ENCODE assay signal across 21 mouse cellular contexts in the genomic region with DNA sequence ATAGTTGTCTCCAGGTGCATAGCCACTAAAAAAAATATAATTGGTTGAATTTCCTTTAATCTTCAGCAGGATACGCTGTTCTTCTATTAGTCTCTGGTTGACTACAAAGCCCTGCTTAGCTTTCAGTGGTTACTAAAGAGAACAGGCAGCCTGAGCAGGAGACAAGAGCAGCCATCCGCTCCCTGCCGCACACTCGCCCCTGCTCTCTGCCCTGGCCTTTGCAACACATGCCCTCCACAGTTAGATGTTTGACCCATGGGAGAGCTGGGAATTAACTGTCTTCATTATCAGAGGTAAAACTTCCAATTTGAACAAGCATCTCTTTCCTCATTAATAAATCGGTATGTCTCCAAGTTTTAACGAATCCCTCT.
A peak's percentile ranks its signal among the peaks of the same experiment; 100 is the strongest.
DNase-seq lines count a peak whose midpoint lies in the region; ATAC-seq and TF ChIP-seq lines count a peak whose summit lies in the region.
"Had no signal": no experiment of that assay in that cellular context is flagged by ENCODE, and none has a peak within 500 bp of the region (broad histone marks: within the 10 kb centered on the region; RNA-seq: fewer than 3 reads in every experiment).

No protein-coding gene starts in this region.

- H3K27me3 ChIP-seq in forebrain, embryonic 13.5 days: no peaks in the 10 kb centered on the region
- no peaks in the 10 kb centered on the region for H3K27me3 ChIP-seq in forebrain, embryonic 11.5 days (ENCODE audit: control insufficient read depth, insufficient read depth, low read length)
- no peaks in the 10 kb centered on the region for H3K27me3 ChIP-seq in midbrain, embryonic 13.5 days
- no peaks in the 10 kb centered on the region for H3K27me3 ChIP-seq in neural tube, embryonic 15.5 days (replicated peaks)
- H3K27me3 ChIP-seq: CH12.LX; intestine, embryonic 15.5 days; limb, embryonic 12.5 days; liver, embryonic 12.5 days; megakaryocyte, embryonic 14.5 days had no signal

- no peak for DNase-seq in forebrain, embryonic 11.5 days (ENCODE audit: low spot score)
- no peak for DNase-seq in layer of hippocampus, adult 2 months (ENCODE audit: low spot score in 2 of 2)
- no peak for DNase-seq in layer of hippocampus, postnatal 25 days (ENCODE audit: extremely low spot score in 1 of 2, low spot score in 1 of 2)
- no peak for DNase-seq in left cerebral cortex, postnatal 4 days
- DNase-seq: adrenal gland, postnatal 25 days; cerebellum, adult 11 months; heart, postnatal 4 days; kidney, adult 9 months; kidney, postnatal 4 days; lung, adult 2 months; thymus, adult 2 months had no signal

- 0 out of 2 replicates have a peak, but pooled peaks have one; percentile 8 for TF ChIP-seq CTCF in layer of hippocampus, adult 2 months (conservative IDR thresholded peaks at IDR 0.05)

- H3K9me3 ChIP-seq in forebrain, embryonic 13.5 days (replicated peaks): no peaks in the 10 kb centered on the region
- no peaks in the 10 kb centered on the region for H3K9me3 ChIP-seq in forebrain, embryonic 11.5 days (ENCODE audit: control insufficient read depth, low read length)
- H3K9me3 ChIP-seq in midbrain, embryonic 13.5 days: no peaks in the 10 kb centered on the region
- H3K9me3 ChIP-seq in neural tube, embryonic 15.5 days (replicated peaks): no peaks in the 10 kb centered on the region
- H3K9me3 ChIP-seq: intestine, embryonic 15.5 days; limb, embryonic 12.5 days; liver, embryonic 12.5 days; megakaryocyte, embryonic 14.5 days had no signal

- intact Hi-C loops in left cerebral cortex, postnatal 4 days (cut with DNase I): loop anchor here (10.0 kb wide), 1 partner anchor 439 kb away; the partner anchor contains the start of gene Fam155a

- H3K4me2 ChIP-seq in forebrain, embryonic 13.5 days: no peak overlapping the region
- no peak overlapping the region for H3K4me2 ChIP-seq in forebrain, embryonic 11.5 days (ENCODE audit: low read depth, low read length, severe bottlenecking)
- 0 out of 2 replicates have a peak overlapping the region, but pooled peaks have one; percentile 13 for H3K4me2 ChIP-seq in midbrain, embryonic 13.5 days (replicated peaks)
- H3K4me2 ChIP-seq in neural tube, embryonic 15.5 days: peak overlapping the region; percentile 11; the same call in 1 of the 2 replicates
- H3K4me2 ChIP-seq: intestine, embryonic 15.5 days; limb, embryonic 12.5 days; liver, embryonic 12.5 days had no signal

- no peak overlapping the region for H3K27ac ChIP-seq in forebrain, embryonic 13.5 days
- H3K27ac ChIP-seq in forebrain, embryonic 11.5 days (ENCODE audit: low read depth, low read length): no peak overlapping the region
- H3K27ac ChIP-seq in layer of hippocampus, adult 2 months: no peak overlapping the region
- peak overlapping the region; percentile 57; the same call in 1 of the 2 replicates for H3K27ac ChIP-seq in midbrain, embryonic 13.5 days
- peak overlapping the region; percentile 41 for H3K27ac ChIP-seq in neural tube, embryonic 15.5 days (replicated peaks)
- H3K27ac ChIP-seq: intestine, embryonic 15.5 days; limb, embryonic 12.5 days; liver, embryonic 12.5 days had no signal

- 8% methylated on average over 6 of the region's 6 CpGs for WGBS in forebrain, embryonic 13.5 days
- 24% methylated on average over 6 of the region's 6 CpGs for WGBS in forebrain, embryonic 11.5 days
- 6% methylated on average over 6 of the region's 6 CpGs for WGBS in midbrain, embryonic 13.5 days
- 36% methylated on average over 6 of the region's 6 CpGs for WGBS in neural tube, embryonic 15.5 days

- H3K9ac ChIP-seq in forebrain, embryonic 13.5 days: no peak overlapping the region
- H3K9ac ChIP-seq in forebrain, embryonic 11.5 days (ENCODE audit: low read length): no peak overlapping the region
- no peak overlapping the region for H3K9ac ChIP-seq in midbrain, embryonic 13.5 days (replicated peaks)
- H3K9ac ChIP-seq in neural tube, embryonic 15.5 days (replicated peaks): 0 out of 2 replicates have a peak overlapping the region, but pooled peaks have one; percentile 17
- H3K9ac ChIP-seq: intestine, embryonic 15.5 days; limb, embryonic 12.5 days; liver, embryonic 12.5 days had no signal

- 0 out of 2 replicates have a peak, but pooled peaks have one; percentile 30 for ATAC-seq in forebrain, embryonic 13.5 days
- no peak for ATAC-seq in forebrain, embryonic 11.5 days (replicated peaks; ENCODE audit: low FRiP score)
- peak; percentile 70 for ATAC-seq in midbrain, embryonic 13.5 days
- ATAC-seq in neural tube, embryonic 15.5 days (ENCODE audit: low FRiP score): no peak
- ATAC-seq in CD4-positive, CD25-positive, alpha-beta regulatory T cell, adult 4 months: no peak
- ATAC-seq: intestine, embryonic 15.5 days; liver, embryonic 12.5 days had no signal

- H3K36me3 ChIP-seq in forebrain, embryonic 13.5 days (ENCODE audit: poor library complexity, severe bottlenecking): no peaks in the 10 kb centered on the region
- H3K36me3 ChIP-seq in forebrain, embryonic 11.5 days (ENCODE audit: control insufficient read depth, insufficient read depth, low read length): no peaks in the 10 kb centered on the region
- H3K36me3 ChIP-seq in midbrain, embryonic 13.5 days: no peaks in the 10 kb centered on the region
- no peaks in the 10 kb centered on the region for H3K36me3 ChIP-seq in neural tube, embryonic 15.5 days
- H3K36me3 ChIP-seq: intestine, embryonic 15.5 days; limb, embryonic 12.5 days; liver, embryonic 12.5 days had no signal

- H3K4me1 ChIP-seq in forebrain, embryonic 13.5 days: peaks cover 13% of the 10 kb centered on the region; the same call in 1 of the 2 replicates
- H3K4me1 ChIP-seq in forebrain, embryonic 11.5 days (replicated peaks; ENCODE audit: control insufficient read depth, insufficient read depth, low read length): peaks cover 7% of the 10 kb centered on the region; the same call in 1 of the 2 replicates
- peaks cover 28% of the 10 kb centered on the region for H3K4me1 ChIP-seq in midbrain, embryonic 13.5 days (replicated peaks)
- peaks cover 23% of the 10 kb centered on the region for H3K4me1 ChIP-seq in neural tube, embryonic 15.5 days
- H3K4me1 ChIP-seq: intestine, embryonic 15.5 days; limb, embryonic 12.5 days; liver, embryonic 12.5 days; megakaryocyte, embryonic 14.5 days had no signal

- no peak overlapping the region for H3K4me3 ChIP-seq in forebrain, embryonic 13.5 days
- no peak overlapping the region for H3K4me3 ChIP-seq in forebrain, embryonic 11.5 days (ENCODE audit: low read depth, low read length)
- H3K4me3 ChIP-seq in layer of hippocampus, adult 2 months: no peak overlapping the region
- H3K4me3 ChIP-seq in midbrain, embryonic 13.5 days (replicated peaks): no peak overlapping the region
- no peak overlapping the region for H3K4me3 ChIP-seq in neural tube, embryonic 15.5 days (replicated peaks)
- H3K4me3 ChIP-seq: intestine, embryonic 15.5 days; limb, embryonic 12.5 days; liver, embryonic 12.5 days; megakaryocyte, embryonic 14.5 days; myocyte had no signal

Comparison
In these comparisons a context has a peak if more than half of its experiments do, and no peak if none do; other contexts are left out.
1. ATAC-seq: peak in forebrain, embryonic 13.5 days (single experiment) and midbrain, embryonic 13.5 days (single experiment); none in forebrain, embryonic 11.5 days (single experiment), neural tube, embryonic 15.5 days (single experiment) and CD4-positive, CD25-positive, alpha-beta regulatory T cell, adult 4 months (single experiment).
2. H3K27ac ChIP-seq: peak in midbrain, embryonic 13.5 days (single experiment) and neural tube, embryonic 15.5 days (single experiment); none in forebrain, embryonic 13.5 days (single experiment), forebrain, embryonic 11.5 days (single experiment) and layer of hippocampus, adult 2 months (single experiment).
3. H3K4me2 ChIP-seq: peak in midbrain, embryonic 13.5 days (single experiment) and neural tube, embryonic 15.5 days (single experiment); none in forebrain, embryonic 13.5 days (single experiment) and forebrain, embryonic 11.5 days (single experiment).